Mouse (Mus musculus): ENCODE measurements at regions not wholly inside any gene's neighbourhood (a gene's known extent, or its start where the extent isn't known, plus 50 kb on each side); places are given as distances from the start of the nearest gene placed in this dataset.

GRCm38 (mm10) chr2:174848981-174849681 lies 88.7 kb downstream of the Edn3 start:
- DNase-seq (ENCODE audit: low spot score in 2 of 2): no peak

DNA sequence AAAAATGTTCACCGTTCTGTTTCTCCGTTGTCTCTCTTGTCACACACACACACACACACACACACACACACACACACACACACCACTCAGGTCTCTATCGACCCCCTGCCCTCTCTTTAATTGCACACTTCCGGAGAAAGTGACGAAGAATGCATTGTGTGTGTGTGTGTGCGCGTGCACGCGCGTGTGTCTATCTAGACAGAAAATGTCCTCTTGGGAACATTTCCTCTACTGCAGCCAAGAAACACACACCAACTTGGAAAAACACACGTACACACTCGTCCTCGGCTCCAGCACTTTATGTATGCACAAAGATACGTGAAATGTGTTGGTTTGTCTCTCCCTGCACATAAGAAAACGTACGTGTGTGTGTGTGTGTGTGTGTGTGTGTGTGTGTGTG lies 90.4 kb downstream of the Edn3 start:
- no peak for DNase-seq (ENCODE audit: low spot score in 2 of 2)

GRCm38 (mm10) chr2:174851525-174852330 lies 91.3 kb downstream of the Edn3 start:
- DNase-seq (ENCODE audit: low spot score in 2 of 2): peak in 1 of 2 experiments; percentile 41

- DNase-seq (ENCODE audit: low spot score in 2 of 2): no peak
Observed at GRCm38 (mm10) chr2:174853786-174854185, 93.4 kb downstream of the Edn3 start.

- no peak for DNase-seq (ENCODE audit: low spot score in 2 of 2)
Observed at GRCm38 (mm10) chr2:174855548-174855947, 95.1 kb downstream of the Edn3 start.

DNA sequence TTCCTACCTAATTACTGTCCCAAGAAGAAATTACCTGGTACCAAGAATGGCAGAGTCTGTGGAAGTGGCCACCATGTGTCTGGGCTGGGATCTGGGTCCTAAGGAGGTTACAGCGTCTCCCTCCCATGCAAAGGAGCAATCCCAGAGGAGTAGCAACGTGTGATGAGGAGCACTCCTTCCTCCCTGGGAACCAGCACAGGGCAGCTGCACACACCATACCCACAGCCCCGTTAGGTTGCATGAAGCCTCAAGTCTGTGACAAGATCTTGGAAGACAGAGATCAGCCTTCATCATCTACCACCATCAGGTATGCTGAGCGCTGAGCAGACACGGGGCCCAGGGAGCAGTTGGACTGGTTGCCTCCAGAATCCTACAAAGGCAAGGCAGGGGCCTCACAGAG lies 95.7 kb downstream of the Edn3 start:
- DNase-seq (ENCODE audit: low spot score in 2 of 2): no peak

DNA sequence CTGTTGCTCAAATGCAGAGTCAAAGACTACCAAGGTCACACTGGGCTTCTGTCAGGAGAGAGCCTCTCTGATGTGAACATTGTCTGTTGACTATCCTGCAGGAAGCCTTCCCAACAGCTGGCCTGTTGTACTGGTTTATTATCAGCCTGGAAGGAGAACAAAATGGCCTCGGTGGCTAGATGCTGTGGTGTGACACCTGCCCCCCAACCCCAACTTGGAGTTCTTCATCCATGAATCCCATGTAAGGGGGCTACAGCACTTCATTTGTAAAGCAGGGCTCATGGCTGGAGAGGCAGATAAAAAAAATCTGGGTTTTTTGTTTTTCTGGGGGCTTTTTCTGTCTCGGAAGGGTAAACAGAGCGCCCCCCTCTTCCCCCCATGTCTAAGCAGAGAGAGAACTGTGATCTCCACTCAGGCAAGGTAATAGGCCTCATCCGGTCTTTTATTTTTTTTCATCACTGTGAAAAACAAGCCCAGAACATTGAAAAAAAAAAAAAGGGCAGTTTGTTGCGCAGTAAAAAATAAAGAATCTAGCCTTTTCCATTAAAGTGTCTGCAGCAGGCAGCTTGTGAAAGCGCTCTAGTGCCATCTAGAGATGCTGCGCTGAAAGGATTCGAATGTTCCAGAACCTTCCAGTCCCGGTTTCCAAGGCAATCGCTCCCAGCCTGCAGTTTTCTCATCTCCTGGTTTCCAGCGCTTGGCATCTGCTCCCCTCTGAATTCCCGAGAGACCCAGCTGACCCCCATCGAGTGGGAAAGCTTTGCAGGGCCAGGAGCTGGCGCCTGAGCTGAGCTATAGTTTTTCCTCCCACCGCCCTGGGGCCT lies 97.8 kb downstream of the Edn3 start:
- peak in 1 of 2 experiments; percentile 39 for DNase-seq (ENCODE audit: low spot score in 2 of 2)

DNA sequence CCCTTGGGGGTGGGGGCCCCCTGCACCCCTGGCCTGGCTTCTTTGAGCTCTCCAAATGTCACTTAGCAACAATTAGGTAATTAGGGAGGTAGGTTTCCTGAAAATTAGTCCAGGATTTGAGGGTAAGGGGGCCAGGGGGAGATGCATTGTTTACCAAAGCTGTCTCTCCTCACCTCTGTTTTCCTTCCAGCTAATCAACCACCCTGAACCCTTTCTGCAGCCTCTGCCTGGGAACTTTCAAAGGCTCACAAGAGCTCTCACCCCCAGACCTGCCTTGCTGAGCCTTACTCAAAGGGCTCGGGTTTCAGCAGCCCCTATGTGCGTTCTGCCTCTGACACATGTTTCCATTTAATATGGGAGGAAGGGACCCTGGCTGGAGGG lies 98.4 kb downstream of the Edn3 start:
- DNase-seq (ENCODE audit: low spot score in 2 of 2): no peak

DNA sequence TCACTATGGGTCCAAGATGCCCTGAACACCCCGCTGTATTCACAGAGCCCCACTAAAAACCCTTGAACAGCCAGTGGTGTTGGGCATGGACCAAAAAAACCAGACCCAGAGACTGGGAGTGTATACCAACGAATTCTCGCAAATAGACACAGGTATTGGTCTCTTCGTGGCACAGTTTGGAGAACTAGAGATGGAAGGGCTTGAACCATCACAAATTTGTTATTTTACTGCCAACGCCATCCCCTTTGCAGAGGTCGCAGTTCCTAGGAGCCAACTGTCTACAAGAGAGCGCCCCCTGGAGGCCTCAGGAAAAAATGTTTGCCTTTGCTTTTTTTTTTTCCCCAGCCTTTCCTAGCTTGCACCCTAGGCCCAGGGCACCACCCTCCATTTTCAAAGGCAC lies 99.1 kb downstream of the Edn3 start:
- DNase-seq (ENCODE audit: low spot score in 2 of 2): peak in 1 of 2 experiments; percentile 31

DNA sequence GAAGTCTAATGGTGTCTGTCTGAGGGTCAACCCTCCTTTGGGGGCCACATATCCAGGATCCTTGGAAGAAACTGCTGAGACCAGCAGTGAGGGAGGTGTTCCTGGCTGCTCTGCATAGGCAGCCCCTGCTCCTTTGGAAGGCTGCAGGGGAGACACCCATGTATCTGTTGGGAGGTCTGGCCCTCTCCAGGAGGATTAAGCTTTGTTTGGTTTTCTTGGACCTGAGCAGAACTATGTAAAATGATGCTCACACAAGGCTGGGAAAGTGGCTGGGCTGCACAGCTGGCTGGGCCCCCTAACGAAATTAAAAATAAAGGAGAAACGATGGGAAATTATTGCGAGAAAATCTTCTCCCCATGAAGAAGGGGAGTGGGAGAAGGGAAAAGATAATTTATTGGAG lies 104.2 kb downstream of the Edn3 start:
- no peak for DNase-seq (ENCODE audit: low spot score in 2 of 2)

- DNase-seq (ENCODE audit: low spot score in 2 of 2): no peak
Observed at GRCm38 (mm10) chr2:174866546-174866945, 106.1 kb downstream of the Edn3 start.

DNA sequence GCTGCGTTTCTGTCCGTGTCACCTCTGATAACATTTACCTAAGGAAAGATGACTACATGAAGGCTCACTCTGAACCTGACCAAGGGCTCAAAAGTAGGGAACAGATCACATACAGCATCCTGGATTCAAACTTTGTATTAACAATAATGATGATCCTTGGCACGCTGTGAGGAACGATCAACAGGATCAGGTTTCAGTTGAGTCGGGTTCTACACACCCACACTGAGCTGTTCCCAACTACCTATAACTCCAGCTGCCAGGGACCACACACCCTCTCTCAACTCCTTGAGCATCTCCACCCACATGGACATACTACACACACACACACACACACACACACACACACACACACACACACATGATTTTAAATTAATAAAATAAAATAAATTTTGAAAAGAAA lies 107.0 kb downstream of the Edn3 start:
- no peak for DNase-seq (ENCODE audit: low spot score in 2 of 2)

- DNase-seq (ENCODE audit: low spot score in 2 of 2): no peak
Observed at GRCm38 (mm10) chr2:174868186-174868585, 107.8 kb downstream of the Edn3 start.

- no peak for DNase-seq (ENCODE audit: low spot score in 2 of 2)
Observed at GRCm38 (mm10) chr2:174868743-174869369, 108.4 kb downstream of the Edn3 start.

DNA sequence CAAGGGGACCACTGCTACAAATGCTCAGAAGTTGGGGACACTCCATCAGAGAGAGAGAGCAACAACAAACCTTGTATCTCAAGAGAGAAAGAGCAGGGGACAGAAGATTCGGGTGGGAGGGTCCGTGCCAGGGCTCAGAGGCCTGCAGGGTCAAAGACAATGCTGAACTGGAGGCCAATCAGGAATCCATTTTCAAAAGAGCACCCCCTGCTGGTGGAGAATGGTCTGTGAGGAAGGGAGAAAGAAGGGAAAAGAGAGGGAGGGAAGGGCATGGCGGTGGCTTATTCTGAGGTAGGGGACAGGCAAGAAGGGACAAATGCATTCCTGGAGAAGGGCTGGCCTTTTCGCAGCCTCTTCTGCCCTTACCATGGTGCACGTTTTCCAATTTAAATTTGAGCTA lies 109.9 kb downstream of the Edn3 start:
- no peak for DNase-seq (ENCODE audit: low spot score in 2 of 2)

DNA sequence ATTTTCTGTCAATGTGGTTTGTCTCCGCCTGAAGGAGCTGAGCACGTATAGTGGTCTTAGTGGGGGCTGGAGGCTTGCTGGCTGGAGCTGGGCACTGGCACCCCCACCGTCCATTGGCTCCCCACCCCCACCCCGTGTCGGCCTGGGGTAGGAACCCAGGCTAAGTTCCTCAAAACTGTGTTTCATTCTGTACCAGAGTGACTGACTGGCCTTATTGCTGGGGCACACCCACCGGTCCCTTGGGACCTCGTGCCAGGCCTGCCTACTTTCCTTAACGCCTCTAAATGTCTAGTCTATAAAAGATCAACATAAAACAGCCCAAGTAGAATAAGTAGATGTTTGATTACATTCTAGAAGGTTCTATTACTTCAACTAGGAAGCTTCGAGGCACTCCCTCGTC lies 110.8 kb downstream of the Edn3 start:
- DNase-seq (ENCODE audit: low spot score in 2 of 2): peak in 1 of 2 experiments; percentile 79

DNA sequence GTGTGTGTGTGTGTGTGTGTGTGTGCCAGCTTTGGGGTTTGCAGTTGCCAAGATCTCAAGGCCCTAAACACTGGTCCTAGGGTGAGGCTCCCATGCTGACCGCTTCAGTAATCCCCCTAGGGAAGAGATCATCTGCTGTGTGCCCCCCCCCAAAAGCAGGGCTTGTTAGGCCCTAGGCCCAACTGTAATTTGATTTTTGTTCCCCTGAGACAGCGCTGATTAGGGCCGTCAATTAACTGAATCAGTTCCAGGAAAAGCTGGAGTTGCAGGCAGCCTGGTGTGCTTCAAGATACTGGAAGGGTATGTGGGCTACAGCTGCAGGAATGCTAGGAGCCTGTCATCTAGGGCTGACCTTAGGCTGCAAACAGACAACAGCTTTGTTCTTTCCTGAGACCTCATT lies 111.4 kb downstream of the Edn3 start:
- no peak for DNase-seq (ENCODE audit: low spot score in 2 of 2)

- no peak for DNase-seq (ENCODE audit: low spot score in 2 of 2)
Observed at GRCm38 (mm10) chr2:174876886-174877285, 116.5 kb downstream of the Edn3 start.

DNA sequence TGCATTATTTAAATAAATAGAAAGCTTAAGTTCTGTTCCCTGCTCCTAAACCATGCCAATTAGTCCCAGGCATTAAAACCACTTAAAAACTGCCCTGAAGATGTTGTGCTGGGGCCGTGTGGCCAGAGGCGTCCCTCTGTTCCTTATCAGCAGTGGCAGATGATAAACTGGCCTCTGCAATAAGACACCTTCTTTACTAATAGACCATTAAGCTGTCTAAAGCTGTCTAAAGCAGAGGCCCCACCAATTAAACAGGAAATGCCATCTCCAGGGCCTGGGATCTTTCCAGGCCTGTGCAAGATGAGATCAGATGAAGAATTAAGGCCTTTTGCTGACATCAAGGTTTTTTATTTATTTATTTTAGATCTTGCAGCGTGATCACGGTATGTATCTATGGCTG lies 118.6 kb downstream of the Edn3 start:
- DNase-seq (ENCODE audit: low spot score in 2 of 2): no peak

DNA sequence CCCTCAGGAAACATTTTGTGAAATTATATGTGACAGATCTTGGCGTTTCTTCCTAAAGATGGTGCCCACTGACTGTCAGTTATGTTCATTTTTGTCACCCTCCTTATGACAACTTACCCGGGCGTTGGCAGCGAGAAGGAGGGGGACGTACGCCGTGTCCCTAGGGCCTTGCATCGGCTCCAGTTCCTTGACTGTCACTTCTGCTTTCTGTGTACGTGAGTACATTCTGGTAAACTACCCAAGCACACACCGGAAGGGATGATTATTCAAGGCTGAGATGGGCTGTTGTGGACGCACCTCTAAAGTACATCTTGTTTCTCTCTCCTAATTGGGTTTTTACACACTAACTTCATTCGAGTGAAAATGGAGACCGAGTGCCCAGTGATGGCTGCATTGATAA lies 120.2 kb downstream of the Edn3 start:
- DNase-seq (ENCODE audit: low spot score in 2 of 2): peak in 1 of 2 experiments; percentile 76

DNA sequence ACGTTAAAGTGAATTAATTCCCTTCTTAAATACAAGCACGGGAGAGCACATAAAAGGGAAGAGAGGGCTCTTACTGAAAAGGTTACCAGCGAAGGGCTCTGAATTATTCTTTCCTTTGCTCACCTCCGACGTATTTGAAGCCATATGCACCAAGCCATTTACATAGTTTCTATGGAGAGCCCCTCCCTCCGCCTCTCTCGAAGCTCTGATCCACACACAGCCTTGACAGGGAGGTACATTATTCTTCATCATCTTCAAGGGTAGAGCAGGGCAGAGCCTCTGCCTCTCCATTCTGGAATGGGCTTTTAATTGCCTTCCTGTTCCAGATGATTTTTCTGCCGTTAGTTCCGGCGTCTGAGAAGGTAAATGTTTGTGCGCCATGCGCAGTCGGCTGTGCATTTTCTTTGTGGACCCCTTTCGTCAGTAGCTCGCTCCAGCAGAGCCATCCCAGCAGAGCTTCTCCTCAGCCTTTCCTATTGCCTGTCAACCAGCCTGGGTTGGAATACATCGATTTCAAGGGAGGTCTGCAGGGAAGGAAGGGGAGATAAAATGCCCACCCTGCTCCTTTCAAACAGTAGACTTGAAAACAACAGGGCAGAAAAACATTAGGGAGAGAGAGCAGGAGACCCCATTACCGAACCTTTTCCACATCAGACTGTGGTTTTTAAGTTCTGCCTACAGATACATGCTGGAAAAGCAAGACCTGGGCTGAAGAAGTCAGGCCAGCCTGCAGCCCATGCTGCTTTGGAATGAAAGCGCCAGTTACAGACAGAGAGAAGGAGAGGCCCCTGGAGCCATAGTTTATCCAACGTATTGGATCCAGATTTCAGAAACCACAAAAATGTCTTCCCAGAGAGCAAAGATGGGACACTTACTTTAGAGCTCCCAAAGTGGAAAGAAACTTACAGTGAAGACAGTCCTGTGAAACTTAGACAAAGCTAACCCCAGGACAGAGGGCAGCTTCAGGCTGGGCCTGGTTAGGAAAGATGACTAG lies 124.1 kb downstream of the Edn3 start:
- DNase-seq (ENCODE audit: low spot score in 2 of 2): no peak
